Mouse (Mus musculus) cerebellum, adult 2 months (tissue): ENCODE data around the gene Eps15l1. TPM values are rescaled to one million over a fixed set of nuclear protein-coding genes. Genes with fewer than 3 reads are reported as not detected.

Experiments
- DNase-seq, 2 experiments: peaks; one replicate each; pipeline ENCODE4 v3.0.0; 2021
- H3K27ac ChIP-seq: fragments of 200-500 bp; 2 replicates; pipeline ENCODE4 v1.5.1; 2012; ENCODE audit warnings: low read length, control low read depth, inconsistent platforms; ENCODE audit not compliant: insufficient read depth
- H3K27me3 ChIP-seq: fragments of 200-500 bp; 2 replicates; pipeline ENCODE4 v1.6.1; 2012; ENCODE audit warnings: inconsistent platforms, mild to moderate bottlenecking, low read length, moderate library complexity; ENCODE audit not compliant: control insufficient read depth, insufficient read depth
- H3K4me1 ChIP-seq: fragments of 200-500 bp; 2 replicates; pipeline ENCODE4 v1.6.1; 2011; ENCODE audit warnings: low read length; ENCODE audit not compliant: control insufficient read depth, insufficient read depth
- H3K4me3 ChIP-seq: fragments of 200-500 bp; replicated peaks from 2 replicates; pipeline ENCODE3; 2011; ENCODE audit warnings: mild to moderate bottlenecking, low read depth, low read length, control low read depth; ENCODE audit not compliant: insufficient read depth
- CTCF ChIP-seq: fragments of 200-500 bp; IDR thresholded peaks from 2 replicates; pipeline ENCODE4 v1.5.1; 2011; ENCODE audit warnings: low read depth, mild to moderate bottlenecking, control low read depth, low read length, moderate library complexity, borderline replicate concordance; ENCODE audit not compliant: insufficient read depth
- POLR2A ChIP-seq: fragments of 200-500 bp; IDR thresholded peaks from 2 replicates; pipeline ENCODE4 v1.6.1; 2011; ENCODE audit warnings: low read length, control low read depth, borderline replicate concordance; ENCODE audit not compliant: insufficient read depth
- WGBS: fragments of 180-500 bp; shearing (Covaris S2); methylation state at CpG from one replicate; pipeline ENCODE4 v1.1.7; 2018; 5-methylcytosine and 5-hydroxymethylcytosine counted together
- polyA plus RNA-seq: library from polyadenylated mRNA; depleted of rRNA; stranded (reverse); fragments of >200 nt; gene quantifications from 2 replicates; pipeline ENCODE4 v1.2.3, GENCODE M21; 2012; rRNA removed

The Eps15l1 gene
- polyA plus RNA-seq: 74.4 and 77.9 TPM in 2 replicates

GRCm38 (mm10) chr8:72421362-72422335 is at the start of gene Eps15l1:
Eps15l1 (minus strand) TSS chr8:72421460.
- WGBS: under 1% methylated on average over 48 of the region's 48 CpGs
- Histone ChIP-seq H3K27ac (0 out of 2 replicates have a peak within 1 kb of the TSS, but pooled peaks have one; percentile 41), H3K4me1 (peaks cover 28% of the 10 kb centered on the region), H3K27me3 (no peaks in the 10 kb centered on the region), H3K4me3 (peak within 1 kb of the TSS; percentile 77)
- peak; percentile 91 for TF ChIP-seq POLR2A
- TF ChIP-seq CTCF: no peak
- DNase-seq: peak; percentile 97 to 98

GRCm38 (mm10) chr8:72470684-72471083 is 49.4 kb upstream of the Eps15l1 start:
- TF ChIP-seq CTCF: no peak
- TF ChIP-seq POLR2A: no peak
- no peak overlapping the region for H3K27ac ChIP-seq
- peaks cover 3% of the 10 kb centered on the region; the same call in 1 of the 2 replicates for H3K4me1 ChIP-seq
- no peak for DNase-seq
- H3K4me3 ChIP-seq: no peak overlapping the region
- no peaks in the 10 kb centered on the region for H3K27me3 ChIP-seq
- WGBS: 85% methylated on average over 7 of the region's 7 CpGs

GRCm38 (mm10) chr8:72469984-72470383 is 48.7 kb upstream of the Eps15l1 start:
- H3K4me1 ChIP-seq: peaks cover 3% of the 10 kb centered on the region; the same call in 1 of the 2 replicates
- no peak overlapping the region for H3K4me3 ChIP-seq
- H3K27ac ChIP-seq: no peak overlapping the region
- no peak for DNase-seq
- 89% methylated on average over 8 of the region's 8 CpGs for WGBS
- TF ChIP-seq CTCF: no peak
- no peak for TF ChIP-seq POLR2A
- H3K27me3 ChIP-seq: no peaks in the 10 kb centered on the region

- TF ChIP-seq POLR2A (no peak), CTCF (no peak)
- no peak overlapping the region for H3K27ac ChIP-seq
- DNase-seq: no peak
- no peaks in the 10 kb centered on the region for H3K27me3 ChIP-seq
- 82% methylated on average over 2 of the region's 2 CpGs for WGBS
- H3K4me1 ChIP-seq: peaks cover 3% of the 10 kb centered on the region; the same call in 1 of the 2 replicates
- no peak overlapping the region for H3K4me3 ChIP-seq
Measured at GRCm38 (mm10) chr8:72469243-72469642, 48.0 kb upstream of the Eps15l1 start.

- Histone ChIP-seq H3K4me1 (no peaks in the 10 kb centered on the region), H3K27ac (no peak overlapping the region), H3K4me3 (no peak overlapping the region), H3K27me3 (no peaks in the 10 kb centered on the region)
- DNase-seq: no peak
- TF ChIP-seq POLR2A: no peak
- TF ChIP-seq CTCF: no peak
- WGBS: 93% methylated on average over 10 of the region's 10 CpGs
Measured at GRCm38 (mm10) chr8:72464211-72464610, 43.0 kb upstream of the Eps15l1 start.

- Histone ChIP-seq H3K4me3 (no peak overlapping the region), H3K4me1 (no peaks in the 10 kb centered on the region), H3K27me3 (no peaks in the 10 kb centered on the region), H3K27ac (no peak overlapping the region)
- no peak for DNase-seq
- 87% methylated on average over 4 of the region's 4 CpGs for WGBS
- no peak for TF ChIP-seq CTCF
- no peak for TF ChIP-seq POLR2A
Measured at GRCm38 (mm10) chr8:72459881-72460533, 38.7 kb upstream of the Eps15l1 start.

GRCm38 (mm10) chr8:72458457-72458856 is 37.2 kb upstream of the Eps15l1 start:
- no peaks in the 10 kb centered on the region for H3K27me3 ChIP-seq
- WGBS: 76% methylated on average over 6 of the region's 6 CpGs
- DNase-seq: no peak
- no peaks in the 10 kb centered on the region for H3K4me1 ChIP-seq
- H3K4me3 ChIP-seq: no peak overlapping the region
- no peak overlapping the region for H3K27ac ChIP-seq
- TF ChIP-seq POLR2A (no peak), CTCF (no peak)
